Mouse (Mus musculus) spleen, adult 2 months (tissue): ENCODE measurements around the gene Rgcc. TPM values are rescaled to one million over a fixed set of nuclear protein-coding genes. Genes with fewer than 3 reads are reported as not detected.

ENCODE experiments used
- DNase-seq, 2 experiments: peaks; one replicate each; pipeline versions ENCODE4 v3.0.0 to v3.0.0-alpha.2; 2012 to 2021; ENCODE audit warnings: low spot score in 2 of 2, low read depth in 1 of 2
- H3K27ac ChIP-seq: fragments of 200-500 bp; 2 replicates; pipeline ENCODE4 v1.5.1; 2012; ENCODE audit warnings: low read length, inconsistent platforms; ENCODE audit not compliant: insufficient read depth
- H3K27me3 ChIP-seq: fragments of 200-500 bp; 2 replicates; pipeline ENCODE4 v1.6.1; 2012; ENCODE audit warnings: mild to moderate bottlenecking, moderate library complexity, low read length, inconsistent platforms; ENCODE audit not compliant: control insufficient read depth, insufficient read depth
- H3K36me3 ChIP-seq: fragments of 200-500 bp; 2 replicates; pipeline ENCODE4 v1.6.1; 2012; ENCODE audit warnings: mild to moderate bottlenecking, low read length, inconsistent platforms; ENCODE audit not compliant: control insufficient read depth, insufficient read depth
- H3K4me1 ChIP-seq: fragments of 200-500 bp; 2 replicates; pipeline ENCODE4 v1.6.1; 2011; ENCODE audit warnings: inconsistent platforms; ENCODE audit not compliant: control insufficient read depth, insufficient read depth, insufficient read length
- H3K4me3 ChIP-seq: fragments of 200-500 bp; 2 replicates; pipeline ENCODE4 v1.5.1; 2011; ENCODE audit warnings: mild to moderate bottlenecking, inconsistent platforms; ENCODE audit not compliant: insufficient read depth, insufficient read length; ENCODE audit errors: extremely low read depth
- CTCF ChIP-seq: fragments of 200-500 bp; IDR thresholded peaks from 2 replicates; pipeline ENCODE4 v1.5.1; 2011; ENCODE audit warnings: mild to moderate bottlenecking, inconsistent platforms; ENCODE audit not compliant: insufficient read depth, insufficient read length, insufficient replicate concordance; ENCODE audit errors: extremely low read depth
- POLR2A ChIP-seq: fragments of 200-500 bp; IDR thresholded peaks from 2 replicates; pipeline ENCODE4 v1.6.1; 2011; ENCODE audit warnings: low read depth, low read length, inconsistent platforms
- WGBS: fragments of 180-500 bp; shearing (Covaris S2); methylation state at CpG from one replicate; pipeline ENCODE4 v1.1.7; 2018; 5-methylcytosine and 5-hydroxymethylcytosine counted together
- polyA plus RNA-seq: library from polyadenylated mRNA; depleted of rRNA; stranded (reverse); fragments of >200 nt; gene quantifications from 2 replicates; pipeline ENCODE4 v1.2.3, GENCODE M21; 2012

Rgcc gene
- polyA plus RNA-seq, 1 experiment, result 57.6 TPM

DNA sequence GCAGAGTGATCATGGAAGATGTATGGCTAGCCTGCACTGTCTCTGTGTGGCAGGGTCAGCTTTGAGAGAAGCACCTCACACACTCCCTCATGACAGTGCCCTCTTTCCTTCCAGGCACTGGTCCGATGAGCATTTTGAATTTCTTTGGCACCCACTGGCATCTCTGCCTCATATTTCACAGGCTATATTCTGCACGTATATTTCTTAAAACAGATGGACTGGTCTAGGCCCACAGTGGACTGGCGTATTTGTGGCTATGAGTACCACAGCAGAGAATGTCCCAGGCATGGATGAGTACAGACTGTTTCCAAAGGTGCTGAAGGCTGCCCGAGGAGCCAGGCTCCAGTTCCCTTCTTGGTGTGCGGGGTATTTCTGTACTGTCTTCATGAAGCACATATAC is 20.4 kb upstream of the Rgcc start:
- Histone ChIP-seq H3K27ac (no peak overlapping the region), H3K27me3 (no peaks in the 10 kb centered on the region), H3K4me3 (no peak overlapping the region), H3K4me1 (no peaks in the 10 kb centered on the region), H3K36me3 (no peaks in the 10 kb centered on the region)
- no peak for DNase-seq
- no peak for TF ChIP-seq CTCF
- no peak for TF ChIP-seq POLR2A
- WGBS, result 90% methylated on average over 5 of the region's 5 CpGs

DNA sequence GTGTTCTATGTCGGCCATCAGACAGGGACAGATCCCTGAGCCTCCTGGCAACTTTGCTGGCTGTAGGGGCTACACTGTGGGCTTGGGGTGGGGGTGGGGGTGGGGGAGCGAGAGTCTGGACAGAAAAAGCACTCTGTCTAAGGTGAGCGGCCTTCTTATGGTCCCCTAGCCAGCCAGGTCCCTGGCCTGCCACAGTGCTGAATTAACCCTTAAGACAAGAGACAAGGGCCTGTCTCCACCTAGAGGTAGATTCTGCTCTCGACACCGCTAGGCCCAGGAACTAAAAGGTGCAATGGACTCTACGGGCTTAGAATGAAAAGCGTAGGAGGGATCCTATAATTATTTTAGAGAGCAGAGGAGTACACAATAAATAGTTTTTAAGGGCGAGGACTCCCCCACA is 19.7 kb upstream of the Rgcc start:
- no peak for DNase-seq
- Histone ChIP-seq H3K4me3 (no peak overlapping the region), H3K36me3 (no peaks in the 10 kb centered on the region), H3K27me3 (no peaks in the 10 kb centered on the region), H3K27ac (no peak overlapping the region), H3K4me1 (no peaks in the 10 kb centered on the region)
- no peak for TF ChIP-seq POLR2A
- TF ChIP-seq CTCF, result peak; percentile 27; the same call in 1 of the 2 replicates
- WGBS, result 41% methylated on average over 8 of the region's 8 CpGs

DNA sequence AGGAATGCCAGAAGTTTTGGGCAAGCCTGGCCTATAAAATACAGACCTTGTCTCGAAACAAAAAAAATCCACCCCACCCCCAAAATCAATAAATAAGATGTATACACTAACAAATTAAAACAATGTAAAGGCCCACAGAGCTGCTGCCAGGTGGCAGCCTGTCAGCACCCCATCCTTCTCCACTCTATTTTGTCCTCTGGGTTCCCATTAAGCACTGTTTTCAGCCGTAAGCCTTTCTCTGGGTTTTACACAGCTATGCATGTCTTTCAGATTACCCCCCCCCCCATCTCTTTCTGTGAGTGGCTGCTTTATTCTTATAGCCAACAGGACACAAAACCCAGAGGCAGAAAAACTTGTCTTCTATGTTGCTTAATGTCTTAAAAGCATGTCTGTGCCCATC is 16.2 kb upstream of the Rgcc start:
- TF ChIP-seq POLR2A, result no peak
- TF ChIP-seq CTCF, result no peak
- Histone ChIP-seq H3K27ac (no peak overlapping the region), H3K36me3 (no peaks in the 10 kb centered on the region), H3K4me1 (peaks cover 2% of the 10 kb centered on the region; the same call in 1 of the 2 replicates), H3K4me3 (no peak overlapping the region), H3K27me3 (no peaks in the 10 kb centered on the region)
- DNase-seq, result no peak
- 90% methylated on average over 2 of the region's 2 CpGs for WGBS

DNA sequence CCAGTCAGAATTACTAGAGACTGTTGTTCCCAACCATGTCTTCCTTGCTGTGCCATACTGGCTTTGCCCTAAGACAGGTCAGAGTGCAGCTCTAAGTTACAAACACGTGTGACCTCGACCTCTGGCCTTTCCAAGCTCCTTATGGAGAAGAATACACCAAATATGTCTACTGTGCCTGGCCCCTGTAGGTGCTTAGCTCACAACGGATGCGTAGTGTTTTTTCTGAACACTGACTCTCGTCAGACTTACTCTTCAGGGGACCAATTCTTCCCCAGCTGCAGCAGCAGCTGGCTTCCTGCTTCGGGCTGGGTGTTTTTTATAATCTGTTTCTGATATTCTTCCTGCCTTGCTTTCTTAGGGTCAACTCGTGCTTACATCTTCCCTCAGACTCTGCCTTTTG is 14.4 kb upstream of the Rgcc start:
- Histone ChIP-seq H3K4me3 (no peak overlapping the region), H3K4me1 (peaks cover 2% of the 10 kb centered on the region; the same call in 1 of the 2 replicates), H3K36me3 (no peaks in the 10 kb centered on the region), H3K27ac (peak overlapping the region; percentile 17; the same call in 1 of the 2 replicates), H3K27me3 (no peaks in the 10 kb centered on the region)
- no peak for DNase-seq
- TF ChIP-seq POLR2A (no peak), CTCF (no peak)
- WGBS, result 30% methylated on average over 7 of the region's 7 CpGs

DNA sequence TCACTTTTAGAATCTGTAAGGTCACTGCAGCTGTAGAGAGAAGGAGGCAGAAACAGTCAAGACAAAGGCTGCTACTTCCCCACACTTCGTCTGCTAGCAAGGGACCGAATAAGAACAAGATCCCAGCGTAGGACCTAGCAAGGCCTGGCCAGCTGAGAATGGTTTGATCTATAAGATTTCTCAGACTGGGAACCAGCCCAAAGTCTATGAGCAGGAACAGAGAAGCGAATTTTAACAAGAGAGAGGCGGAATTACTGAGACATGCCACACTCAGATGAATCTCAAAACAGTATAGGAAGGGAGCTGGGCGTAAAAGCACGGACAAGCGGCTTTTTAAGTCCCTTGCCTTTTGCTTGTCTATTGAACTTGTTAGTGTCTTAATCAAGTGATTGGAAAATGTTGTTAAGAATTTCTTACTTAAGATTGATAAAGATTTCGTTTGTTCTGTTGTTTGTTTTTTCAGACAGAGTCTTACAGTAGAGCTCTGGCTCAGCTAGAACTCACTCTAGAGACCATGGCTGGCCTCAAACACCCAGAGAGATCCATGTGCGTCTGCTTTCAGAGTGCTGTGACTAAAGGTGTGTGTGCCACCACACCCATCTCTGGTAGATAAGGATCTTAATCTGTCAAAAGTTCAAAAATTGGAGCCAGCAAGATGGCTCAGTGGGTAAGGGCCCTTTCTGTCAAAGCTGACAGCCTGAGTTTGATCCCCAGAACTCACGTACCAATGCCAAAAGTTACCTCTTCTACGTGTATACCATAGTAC is 13.0 kb upstream of the Rgcc start:
- Histone ChIP-seq H3K27me3 (no peaks in the 10 kb centered on the region), H3K4me1 (peaks cover 2% of the 10 kb centered on the region; the same call in 1 of the 2 replicates), H3K4me3 (no peak overlapping the region), H3K36me3 (no peaks in the 10 kb centered on the region), H3K27ac (no peak overlapping the region)
- DNase-seq, result no peak
- WGBS, result 83% methylated on average over 12 of the region's 12 CpGs
- TF ChIP-seq CTCF (no peak), POLR2A (no peak)

DNA sequence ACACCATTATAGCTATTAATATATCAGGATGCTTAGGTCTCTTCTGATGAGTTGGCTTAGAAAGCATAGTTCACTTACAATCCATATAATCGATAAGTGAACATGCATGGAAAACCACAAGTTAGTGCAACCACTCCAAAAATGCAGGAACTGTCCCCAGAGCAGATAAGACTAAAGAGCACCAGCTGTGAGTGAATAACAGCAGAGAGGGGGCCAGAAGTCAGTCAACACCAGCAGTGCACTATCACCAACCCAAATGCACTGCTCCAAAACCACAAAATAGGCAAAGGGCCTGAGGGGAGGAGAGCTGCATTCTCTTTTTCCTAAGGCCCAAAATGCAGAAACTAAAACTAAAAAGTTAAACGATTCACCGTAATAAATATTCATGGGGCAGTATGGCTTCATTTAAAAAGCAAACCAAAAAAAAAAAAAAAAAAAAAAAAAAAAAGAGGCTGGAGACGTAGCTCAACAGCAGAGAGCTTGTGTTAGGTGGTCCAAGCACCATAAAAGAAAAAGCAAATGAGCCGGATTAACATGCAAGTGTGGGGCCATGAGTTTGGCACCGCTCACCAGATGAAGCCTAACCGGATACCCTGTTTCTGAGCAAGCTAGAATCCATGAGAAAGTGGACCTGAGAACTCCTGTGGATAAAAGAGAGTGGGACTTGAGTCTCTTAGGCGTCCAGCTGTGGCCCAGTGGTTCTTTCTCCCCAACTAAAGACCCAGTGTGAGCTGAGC is 12.2 kb upstream of the Rgcc start:
- Histone ChIP-seq H3K4me1 (peaks cover 2% of the 10 kb centered on the region; the same call in 1 of the 2 replicates), H3K27ac (no peak overlapping the region), H3K4me3 (no peak overlapping the region), H3K36me3 (no peaks in the 10 kb centered on the region), H3K27me3 (no peaks in the 10 kb centered on the region)
- no peak for DNase-seq
- 58% methylated on average over 8 of the region's 8 CpGs for WGBS
- TF ChIP-seq POLR2A (no peak), CTCF (no peak)
